Mouse (Mus musculus) induced T-regulatory cell, adult 2 months (primary cell): ENCODE measurements around the gene Irgc1.
A peak's percentile ranks its signal among the peaks of the same experiment; 100 is the strongest.

Source experiments
- DNase-seq: peaks from one replicate; pipeline ENCODE4 v3.0.0-alpha.2; 2012; ENCODE audit warnings: low read depth

Gene Irgc1

GRCm38 (mm10) chr7:24472442-24472841 is 20.3 kb upstream of the Irgc1 start:
- peak; percentile 24 for DNase-seq

GRCm38 (mm10) chr7:24470356-24470755 is 18.3 kb upstream of the Irgc1 start:
- no peak for DNase-seq

- DNase-seq = peak; percentile 67
Observed at GRCm38 (mm10) chr7:24469126-24469525, 17.0 kb upstream of the Irgc1 start.

GRCm38 (mm10) chr7:24467886-24468285 is 15.8 kb upstream of the Irgc1 start:
- DNase-seq = no peak

- DNase-seq = no peak
Observed at GRCm38 (mm10) chr7:24466835-24467234, 14.7 kb upstream of the Irgc1 start.

- DNase-seq = no peak
Observed at GRCm38 (mm10) chr7:24462388-24463319, 10.6 kb upstream of the Irgc1 start, which contains the start of gene Plaur. Gene Plaur (plus strand): TSS chr7:24462484.

- DNase-seq = peak; percentile 51
Observed at GRCm38 (mm10) chr7:24461376-24462051, 9.4 kb upstream of the Irgc1 start.

- no peak for DNase-seq
Observed at GRCm38 (mm10) chr7:24459843-24460242, 7.7 kb upstream of the Irgc1 start.

GRCm38 (mm10) chr7:24459440-24459839 is 7.3 kb upstream of the Irgc1 start:
- no peak for DNase-seq

GRCm38 (mm10) chr7:24457726-24458370 is 5.8 kb upstream of the Irgc1 start:
- DNase-seq = peak; percentile 91

- no peak for DNase-seq
Observed at GRCm38 (mm10) chr7:24455726-24456125, 3.6 kb upstream of the Irgc1 start.

- DNase-seq = no peak
Observed at GRCm38 (mm10) chr7:24454199-24454598, 2.1 kb upstream of the Irgc1 start.

- peak; percentile 71 for DNase-seq
Observed at GRCm38 (mm10) chr7:24450585-24451017, 1.5 kb downstream of the Irgc1 start.

GRCm38 (mm10) chr7:24448782-24449517 is 3.1 kb downstream of the Irgc1 start:
- peak; percentile 29 for DNase-seq

- DNase-seq = peak; percentile 49
Observed at GRCm38 (mm10) chr7:24446697-24447340, 5.3 kb downstream of the Irgc1 start.

- DNase-seq = peak; percentile 33
Observed at GRCm38 (mm10) chr7:24445266-24445926, 6.7 kb downstream of the Irgc1 start.

- DNase-seq = no peak
Observed at GRCm38 (mm10) chr7:24442313-24442712, 9.8 kb downstream of the Irgc1 start.

GRCm38 (mm10) chr7:24441785-24442184 is 10.3 kb downstream of the Irgc1 start:
- DNase-seq = peak; percentile 89

- DNase-seq = peak; percentile 25
Observed at GRCm38 (mm10) chr7:24439891-24440290, 12.2 kb downstream of the Irgc1 start.

- DNase-seq = no peak
Observed at GRCm38 (mm10) chr7:24439191-24439590, 12.9 kb downstream of the Irgc1 start.

GRCm38 (mm10) chr7:24437981-24438380 is 14.1 kb downstream of the Irgc1 start:
- no peak for DNase-seq
